Mouse (Mus musculus) myocyte (in vitro differentiated cells): Measurements from ENCODE around the gene Dpp7.

Experiments used
- CEBPB ChIP-seq: IDR thresholded peaks from 2 replicates; pipeline ENCODE4 v1.6.1; 2011; ENCODE audit warnings: mild to moderate bottlenecking, moderate library complexity; ENCODE audit not compliant: poor library complexity, insufficient read depth, severe bottlenecking
- E2F4 ChIP-seq: IDR thresholded peaks from one replicate; pipeline ENCODE4 v1.6.1; 2011; ENCODE audit warnings: mild to moderate bottlenecking, control low read depth, moderate library complexity; ENCODE audit not compliant: insufficient read depth
- MAX ChIP-seq: IDR thresholded peaks from one replicate; pipeline ENCODE4 v1.6.1; 2011; ENCODE audit warnings: low read depth, mild to moderate bottlenecking, control low read depth
- MYOD1 ChIP-seq, 3 experiments: IDR thresholded peaks; one replicate each; pipeline ENCODE4 v1.6.1; 2011; ENCODE audit warnings: control low read depth in 2 of 3, low read depth in 2 of 3, mild to moderate bottlenecking in 2 of 3, moderate library complexity in 1 of 3; ENCODE audit not compliant: insufficient read length in 2 of 3, control insufficient read depth in 1 of 3
- MYOG ChIP-seq, 3 experiments: IDR thresholded peaks; one replicate each; pipeline ENCODE4 v1.6.1; 2011; ENCODE audit warnings: control low read depth in 2 of 3, low read depth in 2 of 3, mild to moderate bottlenecking in 2 of 3; ENCODE audit not compliant: insufficient read length in 2 of 3, control insufficient read depth in 1 of 3, insufficient read depth in 1 of 3
- POLR2A ChIP-seq: IDR thresholded peaks from one replicate; pipeline ENCODE4 v1.6.1; 2011; ENCODE audit warnings: low read depth, mild to moderate bottlenecking, control low read depth, moderate library complexity; ENCODE audit not compliant: insufficient read length
- POLR2AphosphoS2 ChIP-seq: IDR thresholded peaks from one replicate; pipeline ENCODE4 v1.6.1; 2011; ENCODE audit warnings: low read depth, control low read depth; ENCODE audit not compliant: insufficient read length
- REST ChIP-seq: IDR thresholded peaks from one replicate; pipeline ENCODE4 v1.6.1; 2011; ENCODE audit warnings: mild to moderate bottlenecking, control low read depth, moderate library complexity; ENCODE audit not compliant: insufficient read depth, insufficient read length
- SRF ChIP-seq: IDR thresholded peaks from one replicate; pipeline ENCODE4 v1.6.1; 2011; ENCODE audit warnings: low read depth; ENCODE audit not compliant: control insufficient read depth, insufficient read length
- TCF12 ChIP-seq: IDR thresholded peaks from one replicate; pipeline ENCODE4 v1.6.1; 2011; ENCODE audit warnings: mild to moderate bottlenecking, control low read depth; ENCODE audit not compliant: poor library complexity, insufficient read depth, severe bottlenecking
- USF1 ChIP-seq: IDR thresholded peaks from one replicate; pipeline ENCODE4 v1.6.1; 2011; ENCODE audit warnings: low read depth, mild to moderate bottlenecking, control low read depth, moderate library complexity

DNA sequence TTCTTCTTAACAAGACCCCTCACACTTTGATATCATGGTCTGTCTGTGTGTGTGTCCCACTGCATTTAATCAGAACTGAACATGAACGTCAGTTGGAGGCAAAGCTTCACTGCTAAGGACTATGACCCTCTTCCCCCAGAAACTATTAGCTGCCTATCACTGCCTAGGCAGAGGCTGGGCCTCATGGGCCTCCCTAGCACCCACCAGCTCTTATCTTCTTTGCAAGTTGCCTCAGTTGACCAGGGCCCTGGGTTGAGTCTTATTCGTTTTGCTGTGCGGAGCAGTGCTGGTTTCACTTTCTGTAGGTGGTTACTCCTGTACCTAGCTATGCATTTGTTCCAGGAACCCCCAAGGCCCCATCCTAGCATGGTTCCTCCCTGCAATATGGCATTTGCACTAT lies 13.8 kb upstream of the Dpp7 start:
- TF ChIP-seq MYOD1 (IDR thresholded peaks at IDR 0.05; ENCODE audit: control insufficient read depth in 1 of 3, insufficient read length in 2 of 3, low read depth in 2 of 3), result no peak
- TF ChIP-seq TCF12, result no peak
- no peak for TF ChIP-seq POLR2A
- no peak for TF ChIP-seq USF1
- TF ChIP-seq CEBPB, result no peak
- TF ChIP-seq REST, result no peak
- TF ChIP-seq POLR2AphosphoS2, result no peak
- no peak for TF ChIP-seq MAX
- no peak for TF ChIP-seq E2F4
- TF ChIP-seq SRF, result no peak
- no peak for TF ChIP-seq MYOG (IDR thresholded peaks at IDR 0.05; ENCODE audit: control insufficient read depth in 1 of 3, insufficient read depth in 1 of 3, insufficient read length in 2 of 3, low read depth in 2 of 3)
